In genomic region chr9:63918245-63918644, GRCm38 (mm10) we compare ENCODE assay signal across 8 mouse cellular contexts.
DNase-seq lines count a peak whose midpoint lies in the region; ATAC-seq lines count a peak whose summit lies in the region.

No protein-coding gene starts in this region.

- no peaks in the 10 kb centered on the region for H3K9me3 ChIP-seq in kidney, embryonic 15.5 days (replicated peaks)
- H3K9me3 ChIP-seq in limb, embryonic 15.5 days = no peaks in the 10 kb centered on the region
- H3K9me3 ChIP-seq in neural tube, embryonic 11.5 days (ENCODE audit: control insufficient read depth, low read length) = no peaks in the 10 kb centered on the region

- ATAC-seq in kidney, embryonic 15.5 days (replicated peaks; ENCODE audit: low FRiP score) = 0 out of 2 replicates have a peak, but pooled peaks have one; percentile 29
- ATAC-seq in limb, embryonic 15.5 days (ENCODE audit: insufficient number of reproducible peaks, low FRiP score, low TSS enrichment, low read depth) = 0 out of 2 replicates have a peak, but pooled peaks have one; percentile 38
- ATAC-seq in neural tube, embryonic 11.5 days (ENCODE audit: insufficient read depth, low FRiP score, low TSS enrichment) = no peak

- H3K9ac ChIP-seq in kidney, embryonic 15.5 days = no peak overlapping the region
- no peak overlapping the region for H3K9ac ChIP-seq in limb, embryonic 15.5 days
- no peak overlapping the region for H3K9ac ChIP-seq in neural tube, embryonic 11.5 days (ENCODE audit: low read length)

- H3K27ac ChIP-seq in kidney, embryonic 15.5 days = no peak overlapping the region
- no peak overlapping the region for H3K27ac ChIP-seq in limb, embryonic 15.5 days
- H3K27ac ChIP-seq in neural tube, embryonic 11.5 days (ENCODE audit: low read depth, low read length) = no peak overlapping the region

- 67% methylated on average over 4 of the region's 4 CpGs for WGBS in kidney, embryonic 15.5 days
- 60% methylated on average over 4 of the region's 4 CpGs for WGBS in limb, embryonic 15.5 days
- WGBS in neural tube, embryonic 11.5 days = 70% methylated on average over 4 of the region's 4 CpGs

- no peak overlapping the region for H3K4me3 ChIP-seq in kidney, embryonic 15.5 days (replicated peaks)
- H3K4me3 ChIP-seq in limb, embryonic 15.5 days = no peak overlapping the region
- H3K4me3 ChIP-seq in neural tube, embryonic 11.5 days (ENCODE audit: low read depth, low read length) = no peak overlapping the region

- H3K4me1 ChIP-seq in kidney, embryonic 15.5 days = peaks cover 43% of the 10 kb centered on the region
- peaks cover 6% of the 10 kb centered on the region; the same call in 1 of the 2 replicates for H3K4me1 ChIP-seq in limb, embryonic 15.5 days
- H3K4me1 ChIP-seq in neural tube, embryonic 11.5 days (ENCODE audit: control insufficient read depth, insufficient read depth, low read length) = no peaks in the 10 kb centered on the region

- DNase-seq in 3134 (ENCODE audit: extremely low read depth, insufficient read length, low spot score) = peak; percentile 58
- DNase-seq in adrenal gland, adult 2 months = peak; percentile 86
- peak; percentile 79 for DNase-seq in embryo, embryonic 9.5 days (ENCODE audit: extremely low spot score)
- peak; percentile 65 for DNase-seq in heart, adult 8-10 months (ENCODE audit: low spot score)
- peak; percentile 79 for DNase-seq in neural tube, embryonic 11.5 days (ENCODE audit: low spot score)
- peak; percentile 69 for DNase-seq in testis, postnatal 14 days (ENCODE audit: low spot score)

- H3K36me3 ChIP-seq in kidney, embryonic 15.5 days = no peaks in the 10 kb centered on the region
- H3K36me3 ChIP-seq in limb, embryonic 15.5 days = no peaks in the 10 kb centered on the region
- no peaks in the 10 kb centered on the region for H3K36me3 ChIP-seq in neural tube, embryonic 11.5 days (ENCODE audit: control insufficient read depth, insufficient read depth, low read length)

- H3K4me2 ChIP-seq in kidney, embryonic 15.5 days = no peak overlapping the region
- no peak overlapping the region for H3K4me2 ChIP-seq in limb, embryonic 15.5 days
- H3K4me2 ChIP-seq in neural tube, embryonic 11.5 days (ENCODE audit: low read depth) = no peak overlapping the region

- 0 out of 2 replicates have a peak, but pooled peaks cover 15% of the 10 kb centered on the region for H3K27me3 ChIP-seq in kidney, embryonic 15.5 days
- no peaks in the 10 kb centered on the region for H3K27me3 ChIP-seq in limb, embryonic 15.5 days
- H3K27me3 ChIP-seq in neural tube, embryonic 11.5 days (ENCODE audit: control insufficient read depth, insufficient read depth, low read length) = no peaks in the 10 kb centered on the region
